Mouse (Mus musculus) lung, adult 2 months (tissue): Measurements from ENCODE around the gene Ptprk.

Source experiments
- CTCF ChIP-seq: fragments of 200-500 bp; IDR thresholded peaks from 2 replicates; pipeline ENCODE4 v1.5.1; 2011; ENCODE audit warnings: mild to moderate bottlenecking, low read length, control low read depth; ENCODE audit not compliant: insufficient read depth
- POLR2A ChIP-seq: fragments of 200-500 bp; IDR thresholded peaks from 2 replicates; pipeline ENCODE4 v1.6.1; 2011; ENCODE audit warnings: low read depth, mild to moderate bottlenecking, control low read depth, low read length, borderline replicate concordance; ENCODE audit errors: extremely low read depth

- TF ChIP-seq POLR2A (no peak), CTCF (no peak)
Observed at GRCm38 (mm10) chr10:28113879-28114278, 39.3 kb downstream of the Ptprk start.
